Mouse (Mus musculus): Measurements from ENCODE around the gene Irf2bp2.

Gene Irf2bp2

DNA sequence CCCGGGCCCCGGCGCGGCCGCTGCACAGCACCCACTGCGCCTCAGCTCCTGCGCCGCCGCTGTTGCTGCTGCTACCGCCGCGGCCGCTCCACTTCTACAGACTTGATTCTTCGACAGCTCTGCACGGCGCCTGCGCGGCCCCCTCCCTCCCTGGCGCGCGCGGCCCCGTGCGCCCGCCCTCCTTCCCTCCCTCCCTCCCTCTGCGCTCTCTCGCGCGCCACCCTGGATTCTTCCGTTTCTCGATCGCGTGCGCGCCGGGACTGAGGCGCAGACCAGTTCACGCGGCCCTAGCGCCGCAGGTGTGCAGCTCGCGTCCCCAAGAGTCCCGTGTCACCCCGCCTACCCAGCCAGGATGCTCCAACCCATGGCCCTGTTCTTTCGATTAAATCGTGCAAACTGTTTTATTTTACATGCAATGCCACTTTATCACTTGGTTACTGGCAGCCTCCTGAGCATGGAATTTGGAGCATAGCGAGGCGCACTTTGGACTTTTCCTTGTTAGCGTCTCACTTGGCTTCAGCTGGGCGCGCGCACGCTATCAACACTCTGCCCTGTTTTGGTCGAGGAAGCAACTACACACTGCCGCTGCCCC, at the start of gene Irf2bp2:
Gene Irf2bp2, minus strand, starts transcription at position 98 of the 592 bp plus-strand sequence.
- peak; percentile 82 to 87 for DNase-seq (ENCODE audit: low spot score in 2 of 2)

DNA sequence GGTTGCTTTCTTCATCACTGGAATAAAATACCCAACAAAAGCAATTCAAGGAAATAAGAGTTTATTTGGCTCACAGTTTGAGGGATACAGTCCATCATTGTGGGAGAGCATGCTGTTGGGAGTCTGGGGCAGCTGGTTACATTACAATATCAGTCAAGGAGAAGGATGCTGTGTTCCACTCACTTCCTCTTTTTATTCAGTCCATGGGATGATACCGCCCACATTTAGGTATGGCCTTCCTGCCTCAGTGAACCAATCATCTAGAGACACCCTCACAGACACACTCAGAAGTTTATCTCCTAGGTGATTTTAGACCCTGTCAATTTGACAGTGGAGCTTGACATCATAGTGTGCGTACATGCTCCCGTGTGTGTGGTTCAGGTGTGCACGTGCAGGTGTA, 48.9 kb upstream of the Irf2bp2 start:
- DNase-seq (ENCODE audit: low spot score in 2 of 2), result no peak

DNA sequence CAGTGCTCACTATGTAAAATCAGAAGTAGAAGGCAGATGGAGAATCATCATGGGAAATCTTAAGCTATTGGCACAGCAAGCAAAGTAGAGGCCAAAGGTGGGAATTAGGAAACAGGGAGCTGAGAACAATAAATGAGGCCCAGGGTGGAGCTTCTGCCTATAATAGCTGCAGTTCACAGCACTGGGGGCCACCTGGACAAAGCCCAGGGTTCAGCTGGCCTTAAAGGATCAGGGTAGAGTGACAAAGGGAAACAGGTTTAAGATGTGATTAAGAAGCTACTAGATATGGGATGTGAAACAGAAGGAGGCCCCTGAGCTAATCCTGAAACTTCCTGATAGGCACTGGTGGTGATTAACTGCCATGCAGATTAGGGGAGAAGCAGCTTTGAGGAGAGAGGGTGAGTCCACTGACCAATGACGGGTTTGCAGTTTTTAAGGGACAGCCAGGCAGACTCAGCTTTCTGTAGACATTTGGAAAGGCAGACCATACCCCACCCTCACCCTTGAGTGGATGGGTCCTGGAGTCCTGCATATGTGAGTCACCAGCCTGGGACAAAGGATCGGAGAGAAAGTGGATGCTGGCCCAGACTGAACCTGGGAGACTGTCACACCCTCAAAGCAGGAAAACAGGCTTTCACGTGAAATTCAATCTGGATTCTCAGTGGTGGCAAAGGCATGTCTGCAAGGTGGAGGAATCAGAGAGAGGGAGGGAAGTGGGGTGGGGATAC, 47.9 kb upstream of the Irf2bp2 start:
- DNase-seq (ENCODE audit: low spot score in 2 of 2), result no peak

DNA sequence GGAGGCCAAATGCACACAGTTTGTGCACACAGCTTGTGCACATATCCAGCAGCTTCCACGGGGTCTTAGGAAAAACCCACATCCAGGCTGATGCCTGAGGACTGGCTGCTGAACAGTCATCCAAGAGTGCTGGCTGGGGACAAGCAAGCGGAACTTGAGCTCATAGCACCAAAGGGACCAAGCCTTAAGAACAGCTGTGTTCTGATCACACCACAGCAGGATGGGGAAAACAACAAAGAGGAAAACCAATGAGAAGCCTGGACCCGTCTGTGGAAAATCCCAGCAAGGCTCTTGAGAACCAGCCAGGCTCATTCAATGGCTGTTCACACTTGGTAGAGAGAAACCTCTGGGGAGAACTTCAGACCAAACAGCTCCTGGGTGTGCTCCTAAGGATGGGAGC, 45.4 kb upstream of the Irf2bp2 start:
- DNase-seq (ENCODE audit: low spot score in 2 of 2), result no peak

DNA sequence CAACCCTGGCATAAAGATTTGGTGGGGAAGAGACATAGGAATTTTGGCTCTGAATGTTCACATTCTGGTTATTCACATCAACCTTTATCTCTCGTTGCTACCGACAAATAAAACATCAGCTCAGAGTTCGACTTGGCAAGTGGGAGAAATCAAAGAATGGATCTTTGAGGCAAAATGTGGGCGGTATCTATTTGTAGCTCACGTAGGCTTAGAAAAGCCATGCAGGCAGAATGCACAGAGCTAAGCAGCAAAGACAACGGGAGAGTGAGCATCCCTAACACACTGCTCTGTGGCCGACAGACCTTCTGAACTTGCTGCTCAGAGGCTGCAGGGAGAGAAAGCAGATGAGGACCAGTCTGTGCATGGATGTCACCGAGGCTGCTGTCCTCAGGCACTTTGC, 44.2 kb upstream of the Irf2bp2 start:
- no peak for DNase-seq (ENCODE audit: low spot score in 2 of 2)

DNA sequence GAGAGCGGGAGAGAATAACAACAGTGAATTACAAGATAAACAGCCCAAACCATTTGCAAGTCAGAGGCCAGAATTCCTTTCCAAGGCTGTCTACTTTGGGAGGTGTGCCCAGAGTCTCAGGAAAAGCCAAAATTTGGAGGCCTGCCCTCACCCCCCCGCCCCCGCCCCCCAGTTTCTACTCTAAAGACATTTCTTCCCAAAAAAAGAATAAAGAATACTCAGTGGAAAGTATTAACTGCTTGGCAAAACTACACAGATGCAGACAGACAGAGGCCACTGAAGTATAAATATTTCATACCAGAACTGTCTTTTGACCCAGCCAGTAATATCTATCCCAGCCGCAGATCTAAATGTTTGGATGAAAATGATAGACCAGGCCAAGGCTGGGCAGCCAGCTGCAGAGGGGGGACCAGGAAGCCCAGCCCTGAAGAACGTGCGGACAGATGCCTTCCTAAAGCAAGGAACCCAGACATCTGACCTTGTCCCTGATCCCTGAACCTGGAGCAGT, 40.8 kb upstream of the Irf2bp2 start:
- DNase-seq (ENCODE audit: low spot score in 2 of 2), result no peak

DNA sequence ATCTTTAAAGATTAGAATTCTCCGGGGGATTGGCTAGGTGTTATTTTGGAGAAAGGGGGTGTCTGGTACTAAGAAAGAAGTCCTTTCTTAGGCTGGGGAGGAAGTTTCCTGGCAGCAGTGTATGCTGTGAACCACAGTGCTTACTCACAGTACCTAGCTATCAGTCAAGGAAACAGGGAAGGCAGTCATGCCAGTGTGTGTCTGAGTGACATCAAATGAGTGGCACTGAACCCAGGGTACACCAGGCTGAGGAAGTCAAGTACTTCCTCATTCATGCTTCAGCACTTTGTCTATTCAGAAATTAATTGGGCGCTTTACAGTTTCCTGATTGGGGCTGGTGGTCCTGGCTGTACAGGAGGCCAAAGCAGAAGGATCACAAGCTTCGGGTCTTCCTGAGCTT, 34.8 kb upstream of the Irf2bp2 start:
- no peak for DNase-seq (ENCODE audit: low spot score in 2 of 2)

DNA sequence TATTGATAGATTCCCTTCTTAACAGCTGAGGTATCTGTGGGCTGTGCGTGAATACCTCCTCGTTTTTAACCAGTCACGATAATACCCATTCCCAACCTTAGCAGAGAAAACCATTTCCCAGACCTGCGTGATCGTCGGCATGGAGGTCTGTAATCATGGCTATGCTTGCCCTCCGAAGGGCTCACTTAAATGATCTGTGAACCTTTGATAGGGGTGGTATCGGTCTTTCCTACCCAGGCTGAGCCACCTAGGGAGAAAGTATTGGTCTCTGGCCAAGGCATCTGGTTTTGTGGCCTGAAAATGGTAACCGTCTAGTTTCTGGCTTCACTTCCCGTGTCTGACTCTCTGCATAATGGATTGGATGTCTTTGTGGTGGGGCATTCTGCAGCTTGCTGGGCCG, 32.6 kb upstream of the Irf2bp2 start:
- DNase-seq (ENCODE audit: low spot score in 2 of 2), result no peak

DNA sequence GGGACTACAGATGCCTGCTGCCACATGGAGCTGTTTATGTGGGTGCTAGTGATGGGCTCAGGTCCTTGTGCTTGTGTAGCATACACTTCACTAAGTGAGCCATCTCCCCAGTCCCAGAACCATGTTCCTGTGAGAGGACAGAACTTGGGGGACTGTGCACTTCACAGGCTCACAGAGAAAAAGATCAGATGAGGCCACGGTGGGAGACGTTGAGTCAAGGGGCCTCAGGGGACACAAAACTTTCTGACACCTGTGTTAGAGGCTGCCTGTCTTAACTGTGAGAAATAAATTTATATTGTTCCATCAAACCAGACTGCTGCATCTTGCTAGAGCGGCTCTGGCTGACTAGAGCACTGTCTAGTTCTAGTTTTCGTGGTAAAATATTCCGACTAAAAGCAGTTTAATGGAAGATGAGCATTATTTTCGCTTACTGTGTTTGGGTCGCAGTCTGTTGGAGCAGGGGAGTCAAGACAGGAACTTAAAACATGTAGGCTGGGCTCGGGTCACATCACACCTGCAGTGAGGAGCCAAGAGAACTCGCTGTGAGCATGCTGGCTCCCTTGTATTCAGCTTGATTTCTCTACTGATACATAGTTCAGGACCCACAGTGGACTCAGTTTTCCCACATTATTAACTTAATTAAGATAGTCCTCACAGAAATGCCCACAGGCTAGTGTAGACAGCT, 28.5 kb upstream of the Irf2bp2 start:
- DNase-seq (ENCODE audit: low spot score in 2 of 2), result no peak

DNA sequence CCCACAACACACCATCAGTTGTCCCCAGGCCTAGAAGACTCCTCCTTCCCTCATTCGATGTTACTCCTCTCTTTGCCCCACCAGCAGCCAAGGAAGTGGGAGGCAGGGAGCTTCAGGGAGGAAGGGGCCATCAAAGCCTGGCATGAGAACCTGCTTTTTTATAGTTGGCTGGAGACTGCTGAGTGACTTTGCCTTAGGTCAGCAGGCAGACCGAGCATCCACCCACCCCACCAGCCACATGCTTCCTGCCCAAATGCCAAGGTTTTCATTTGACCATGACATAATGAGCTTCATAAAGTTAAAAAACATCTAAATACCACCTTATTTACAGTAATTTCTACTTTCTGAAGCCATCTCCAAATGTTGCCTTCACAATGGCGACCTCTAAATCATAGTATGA, 26.9 kb upstream of the Irf2bp2 start:
- DNase-seq (ENCODE audit: low spot score in 2 of 2), result no peak

DNA sequence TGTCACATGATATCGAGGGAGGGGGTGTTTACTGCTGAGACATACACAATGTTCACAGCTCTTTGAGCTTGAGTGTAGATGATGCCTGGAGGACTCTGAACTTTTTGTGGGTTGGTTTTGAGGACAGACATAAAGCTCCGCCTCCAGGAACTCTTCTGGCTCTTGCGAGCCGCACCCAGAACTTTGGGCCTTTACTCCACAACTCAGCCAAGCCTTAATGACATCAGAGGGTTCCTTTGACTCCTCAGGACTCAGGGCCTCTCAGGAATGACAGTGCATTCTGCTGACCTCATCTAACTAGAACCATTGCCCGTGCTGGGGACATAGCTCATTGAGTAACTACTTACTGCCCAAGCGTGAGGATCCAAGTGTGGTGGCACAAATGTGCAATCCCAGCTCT, 25.7 kb upstream of the Irf2bp2 start:
- no peak for DNase-seq (ENCODE audit: low spot score in 2 of 2)

DNA sequence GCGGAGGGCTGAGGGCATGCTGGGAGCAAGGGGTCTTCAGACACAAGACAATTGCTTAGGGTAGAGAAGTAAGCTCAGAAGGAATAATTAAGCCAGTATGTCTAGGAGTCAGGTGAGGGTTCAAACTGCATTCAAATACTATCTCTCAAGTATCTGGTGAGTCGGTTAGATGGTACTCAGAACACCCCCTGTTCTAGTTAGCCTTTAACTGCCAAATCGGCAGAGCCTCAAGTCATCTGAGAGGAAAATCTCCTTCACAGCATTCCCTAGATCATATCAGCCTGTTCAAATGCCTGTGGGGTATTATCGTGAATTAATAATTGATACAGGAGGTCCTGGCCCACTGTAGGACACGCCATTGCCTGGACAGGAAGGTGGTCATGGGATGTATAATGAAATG, 23.9 kb upstream of the Irf2bp2 start:
- DNase-seq (ENCODE audit: low spot score in 2 of 2), result no peak

DNA sequence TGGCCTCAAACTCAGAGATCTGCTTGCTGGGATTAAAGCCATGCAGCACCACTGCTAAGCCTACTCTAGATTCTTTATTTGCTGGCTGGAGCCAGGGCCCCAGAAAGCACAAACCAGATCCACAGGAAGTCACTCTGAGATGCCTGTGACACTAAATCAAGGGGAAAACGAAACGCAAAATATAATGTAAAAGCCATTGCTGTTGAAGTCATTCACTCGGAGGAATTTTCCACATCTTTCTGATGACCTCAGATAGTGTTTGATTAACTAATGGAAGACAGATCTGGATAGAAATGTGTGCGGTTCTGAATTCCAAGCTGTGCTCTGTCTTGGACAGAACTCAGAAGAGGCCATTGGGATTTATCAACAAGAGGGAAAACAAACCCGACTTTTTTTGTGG, 22.9 kb upstream of the Irf2bp2 start:
- DNase-seq (ENCODE audit: low spot score in 2 of 2), result no peak

DNA sequence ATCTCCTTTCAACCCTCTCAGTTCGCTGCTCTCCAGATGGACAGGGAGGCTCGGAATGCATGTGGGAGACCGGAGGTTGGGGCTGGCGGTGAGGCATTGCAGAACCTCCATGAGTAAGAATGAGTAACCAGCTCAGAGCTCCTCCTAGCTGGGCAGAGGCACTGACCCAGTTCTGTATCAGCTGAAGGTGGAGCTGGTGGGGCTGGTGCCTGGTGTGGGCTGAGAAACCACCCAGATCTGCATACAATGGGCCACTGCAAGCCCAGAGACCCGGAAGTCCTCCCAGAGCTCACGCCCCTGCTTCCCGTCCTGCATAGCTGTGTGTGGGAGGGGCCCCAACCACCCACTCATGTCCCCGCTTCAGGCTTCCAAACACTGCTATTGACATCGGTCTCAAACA, 22.0 kb upstream of the Irf2bp2 start:
- no peak for DNase-seq (ENCODE audit: low spot score in 2 of 2)

DNA sequence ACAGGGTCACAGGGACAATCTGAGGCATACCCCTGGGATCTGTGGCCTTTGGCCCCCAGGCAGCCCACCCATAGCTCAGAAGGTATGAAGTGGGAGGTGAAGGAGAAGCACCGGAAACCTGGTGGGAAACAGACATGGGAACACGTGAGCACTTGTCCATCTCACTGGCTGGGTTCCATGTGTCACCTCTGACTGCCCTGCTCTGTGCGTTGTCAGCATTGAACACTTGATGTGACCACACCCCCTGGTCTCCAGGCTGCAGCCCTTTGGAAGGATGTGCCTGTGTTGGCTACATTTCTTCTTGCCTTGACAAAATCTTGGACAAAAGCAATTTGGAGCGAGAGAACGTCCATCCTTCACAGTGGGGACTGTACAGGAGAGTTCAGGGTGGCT, 20.9 kb upstream of the Irf2bp2 start:
- no peak for DNase-seq (ENCODE audit: low spot score in 2 of 2)

DNA sequence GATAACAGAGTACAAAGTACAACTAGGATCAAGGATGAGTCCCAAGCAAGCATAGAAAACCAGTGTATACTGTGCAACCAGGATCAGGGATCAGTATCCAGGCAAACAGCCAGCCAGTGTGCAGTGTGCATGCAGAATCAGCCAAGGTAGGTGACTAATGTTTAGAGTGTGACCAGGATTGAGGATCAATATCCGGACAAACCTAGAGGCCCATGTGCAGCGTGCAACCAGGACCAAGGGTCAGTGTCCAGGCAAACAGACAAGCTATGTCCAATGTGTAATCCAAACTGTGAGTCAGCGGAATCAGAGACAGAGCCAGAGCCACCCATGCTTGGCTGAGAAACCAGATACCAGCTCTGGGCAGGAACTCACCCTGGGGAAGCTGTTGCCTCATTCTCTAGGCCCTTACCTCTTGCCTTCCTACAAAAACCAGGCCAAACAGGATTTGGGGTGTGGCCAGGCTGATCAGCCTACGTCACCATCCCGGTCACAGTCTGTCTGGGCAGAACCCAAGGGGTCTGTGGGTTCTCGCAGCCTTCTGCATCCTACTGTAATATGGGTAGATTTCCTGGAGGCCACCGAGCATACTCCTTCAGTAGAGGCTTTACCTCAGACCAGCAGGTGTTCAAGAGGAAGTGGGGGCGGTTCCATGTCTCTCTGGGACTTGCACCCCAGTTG, 20.4 kb upstream of the Irf2bp2 start:
- DNase-seq (ENCODE audit: low spot score in 2 of 2), result no peak

DNA sequence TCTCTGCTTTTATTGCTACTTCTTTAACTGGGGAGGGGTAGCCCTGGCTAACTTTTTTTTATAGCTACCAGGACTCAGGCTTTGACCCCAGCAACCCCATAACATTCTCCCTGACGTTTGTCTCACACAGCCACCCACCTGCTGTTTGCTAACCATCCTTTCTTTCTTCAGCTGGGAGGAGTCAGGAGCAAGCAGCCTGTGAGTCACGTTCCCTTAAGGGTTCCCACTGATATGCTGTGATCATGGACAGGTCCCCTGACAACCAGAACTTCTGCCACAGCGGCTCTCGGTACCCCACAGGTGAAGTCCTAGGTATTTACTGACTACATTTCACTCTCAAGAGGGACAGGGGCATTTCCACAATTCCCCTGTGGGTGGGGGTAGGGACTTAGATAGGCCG, 19.4 kb upstream of the Irf2bp2 start:
- DNase-seq (ENCODE audit: low spot score in 2 of 2), result no peak

DNA sequence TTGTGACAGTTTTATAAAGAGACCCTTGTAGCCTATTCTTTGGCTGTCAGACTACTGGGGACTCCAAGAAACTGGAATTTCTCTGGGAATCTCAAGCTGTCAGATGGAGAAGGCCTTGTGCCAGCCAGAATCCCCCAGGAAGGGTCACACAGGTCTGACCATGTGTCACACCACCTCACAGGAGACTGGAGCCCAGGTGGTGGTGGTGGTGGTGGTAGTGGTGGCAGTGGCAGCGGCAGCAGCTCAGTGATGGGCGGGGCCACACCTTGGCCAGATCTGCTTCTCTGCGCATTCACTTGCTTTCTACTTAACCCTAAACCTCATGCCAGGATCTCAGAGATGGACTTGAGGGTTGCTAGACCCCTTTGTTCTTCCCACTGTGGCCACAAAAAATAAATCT, 19.0 kb upstream of the Irf2bp2 start:
- no peak for DNase-seq (ENCODE audit: low spot score in 2 of 2)

DNA sequence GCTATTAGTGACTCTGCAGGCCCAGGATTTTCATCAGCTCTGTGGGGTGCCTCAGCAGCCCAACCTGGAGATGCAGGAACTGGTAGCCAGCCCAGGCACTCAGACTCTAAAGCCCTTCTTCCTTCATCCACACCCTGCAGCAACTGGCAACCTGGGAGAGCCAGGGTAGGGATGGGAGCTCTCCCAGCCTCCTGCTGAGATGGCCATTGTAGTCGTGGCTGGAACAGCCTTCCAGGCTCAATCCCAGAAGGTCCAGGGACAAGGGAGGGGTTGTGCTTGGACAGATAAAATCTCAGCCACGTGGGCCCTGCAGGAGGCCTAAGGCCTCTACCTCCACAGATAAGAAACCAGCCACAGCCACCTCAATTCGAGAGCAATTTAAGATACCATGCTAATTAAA, 16.9 kb upstream of the Irf2bp2 start:
- DNase-seq (ENCODE audit: low spot score in 2 of 2), result no peak

DNA sequence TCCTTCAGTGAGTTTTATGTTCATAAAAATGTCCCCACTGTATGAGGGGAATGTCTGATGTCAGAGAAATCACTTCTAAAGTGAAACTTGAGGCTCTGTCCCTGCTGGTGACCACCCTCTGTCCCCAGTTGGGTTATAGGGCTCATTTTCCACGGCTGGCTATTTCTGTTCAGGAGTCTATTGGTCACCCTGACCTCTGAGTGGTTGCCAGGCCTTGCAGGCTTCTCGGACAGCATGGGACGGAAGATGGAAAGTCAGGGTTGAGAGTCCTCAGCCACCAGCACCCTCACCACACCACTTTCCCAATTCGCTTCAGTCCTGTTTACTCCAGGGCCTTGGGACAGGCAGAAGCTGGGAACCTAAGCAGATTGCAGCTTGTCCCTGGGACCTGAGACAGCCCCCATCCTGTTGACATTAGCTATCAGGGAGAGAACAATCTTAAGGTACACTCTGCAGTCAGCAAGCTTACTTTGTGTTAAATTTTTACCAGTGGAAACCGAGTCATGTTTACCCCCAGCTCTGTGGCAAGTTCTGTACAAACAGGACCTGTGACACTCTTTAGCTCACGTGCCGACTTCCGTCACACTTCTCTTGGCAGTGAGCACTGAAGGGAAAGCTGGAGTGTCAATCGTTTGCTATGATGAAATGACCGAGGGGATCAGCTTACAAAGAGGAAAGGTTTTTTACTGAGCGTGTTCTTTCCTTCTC, 15.9 kb upstream of the Irf2bp2 start:
- no peak for DNase-seq (ENCODE audit: low spot score in 2 of 2)

DNA sequence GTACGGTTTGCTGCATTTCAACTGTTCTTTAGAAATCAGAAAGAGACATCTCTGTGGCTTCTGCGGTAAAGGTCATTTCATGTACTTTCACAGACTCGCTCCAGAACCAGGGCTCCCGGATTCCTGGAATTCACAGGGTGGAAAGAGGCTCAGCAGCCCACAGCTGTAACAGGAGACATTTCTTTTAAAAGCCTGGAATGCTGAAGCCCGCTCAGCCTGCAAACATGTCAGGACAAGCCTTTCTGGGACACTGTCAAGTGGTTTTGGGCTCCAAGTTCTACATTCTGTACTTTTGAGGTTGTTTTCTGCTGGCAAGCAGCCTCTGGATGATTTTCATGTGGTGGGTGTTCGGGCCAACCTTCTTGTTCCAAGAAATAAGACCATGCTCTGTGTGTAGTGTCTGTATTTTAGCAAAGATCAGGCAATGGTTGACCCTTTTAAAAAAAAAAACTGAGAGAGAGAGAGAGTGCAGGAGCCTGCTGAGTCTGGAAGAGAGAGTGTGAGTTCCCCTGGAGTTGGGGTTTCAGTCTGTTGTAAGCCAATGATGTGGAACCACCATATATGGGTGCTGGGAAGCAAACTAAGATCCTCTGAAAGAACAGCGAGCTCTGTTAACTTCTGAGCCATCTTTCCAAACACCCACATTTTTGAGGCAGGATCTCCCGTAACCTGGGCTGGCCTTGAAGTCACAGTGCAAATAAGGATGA, 9.6 kb upstream of the Irf2bp2 start:
- no peak for DNase-seq (ENCODE audit: low spot score in 2 of 2)

All from frontal cortex, postnatal 10 days (tissue).